Mouse (Mus musculus) small intestine, adult 2 months (tissue): Measurements from ENCODE around the gene Gucd1. TPM values are rescaled to one million over a fixed set of nuclear protein-coding genes. Genes with fewer than 3 reads are reported as not detected.
A peak's percentile ranks its signal among the peaks of the same experiment; 100 is the strongest.

Experiments
- H3K27ac ChIP-seq: fragments of 200-500 bp; 2 replicates; pipeline ENCODE4 v1.5.1; 2012; ENCODE audit warnings: low read depth, low read length, control low read depth, inconsistent platforms; ENCODE audit not compliant: insufficient read depth
- H3K27me3 ChIP-seq: fragments of 200-500 bp; 2 replicates; pipeline ENCODE4 v1.6.1; 2012; ENCODE audit warnings: mild to moderate bottlenecking, moderate library complexity, low read length, inconsistent platforms; ENCODE audit not compliant: control insufficient read depth, insufficient read depth
- H3K36me3 ChIP-seq: fragments of 200-500 bp; 2 replicates; pipeline ENCODE4 v1.6.1; 2012; ENCODE audit warnings: mild to moderate bottlenecking, low read length, control low read depth, inconsistent platforms; ENCODE audit not compliant: control insufficient read depth, insufficient read depth
- H3K4me1 ChIP-seq: fragments of 200-500 bp; 2 replicates; pipeline ENCODE4 v1.6.1; 2012; ENCODE audit warnings: low read length, inconsistent platforms, mixed read lengths; ENCODE audit not compliant: control insufficient read depth, insufficient read depth, insufficient read length
- H3K4me3 ChIP-seq: fragments of 200-500 bp; 2 replicates; pipeline ENCODE4 v1.5.1; 2012; ENCODE audit warnings: low read depth, mild to moderate bottlenecking, control low read depth, inconsistent platforms, low read length, moderate library complexity
- CTCF ChIP-seq: fragments of 200-500 bp; IDR thresholded peaks from 2 replicates; pipeline ENCODE4 v1.5.1; 2012; ENCODE audit warnings: low read depth, mild to moderate bottlenecking, control low read depth, inconsistent platforms, low read length, moderate library complexity, mixed read lengths; ENCODE audit not compliant: insufficient replicate concordance, insufficient read length; ENCODE audit errors: extremely low read depth
- POLR2A ChIP-seq: fragments of 200-500 bp; IDR thresholded peaks from 2 replicates; pipeline ENCODE4 v1.6.1; 2012; ENCODE audit warnings: low read depth, mild to moderate bottlenecking, control low read depth, inconsistent platforms, low read length, moderate library complexity
- WGBS: fragments of 180-500 bp; shearing (Covaris S2); methylation state at CpG from one replicate; pipeline ENCODE4 v1.1.7; 2018; 5-methylcytosine and 5-hydroxymethylcytosine counted together
- polyA plus RNA-seq: library from polyadenylated mRNA; depleted of rRNA; stranded (reverse); fragments of >200 nt; gene quantifications from 2 replicates; pipeline ENCODE4 v1.2.3, GENCODE M21; 2012

Gene Gucd1
- polyA plus RNA-seq, 1 experiment = 261 TPM

GRCm38 (mm10) chr10:75430633-75431032 is 87.1 kb downstream of the Gucd1 start:
- H3K4me3 ChIP-seq = no peak overlapping the region
- TF ChIP-seq CTCF = no peak
- no peak for TF ChIP-seq POLR2A
- H3K4me1 ChIP-seq = peaks cover 4% of the 10 kb centered on the region; the same call in 1 of the 2 replicates
- H3K27me3 ChIP-seq = no peaks in the 10 kb centered on the region
- 93% methylated on average over 6 of the region's 6 CpGs for WGBS
- no peak overlapping the region for H3K27ac ChIP-seq
- H3K36me3 ChIP-seq = no peaks in the 10 kb centered on the region

- Histone ChIP-seq H3K27ac (no peak overlapping the region), H3K27me3 (no peaks in the 10 kb centered on the region), H3K4me3 (no peak overlapping the region), H3K36me3 (no peaks in the 10 kb centered on the region), H3K4me1 (peaks cover 4% of the 10 kb centered on the region; the same call in 1 of the 2 replicates)
- TF ChIP-seq POLR2A (no peak), CTCF (no peak)
- 94% methylated on average over 5 of the region's 5 CpGs for WGBS
Observed at GRCm38 (mm10) chr10:75430147-75430537, 87.6 kb downstream of the Gucd1 start.

GRCm38 (mm10) chr10:75429522-75430146 is 88.1 kb downstream of the Gucd1 start:
- H3K4me1 ChIP-seq = peaks cover 4% of the 10 kb centered on the region; the same call in 1 of the 2 replicates
- peak overlapping the region; percentile 96 for H3K27ac ChIP-seq
- no peaks in the 10 kb centered on the region for H3K27me3 ChIP-seq
- no peaks in the 10 kb centered on the region for H3K36me3 ChIP-seq
- H3K4me3 ChIP-seq = no peak overlapping the region
- WGBS = 59% methylated on average over 7 of the region's 7 CpGs
- no peak for TF ChIP-seq CTCF
- TF ChIP-seq POLR2A = no peak

- Histone ChIP-seq H3K36me3 (no peaks in the 10 kb centered on the region), H3K27me3 (no peaks in the 10 kb centered on the region), H3K4me1 (peaks cover 4% of the 10 kb centered on the region; the same call in 1 of the 2 replicates), H3K27ac (peak overlapping the region; percentile 96), H3K4me3 (peak overlapping the region; percentile 56)
- 28% methylated on average over 6 of the region's 6 CpGs for WGBS
- TF ChIP-seq POLR2A = no peak
- TF ChIP-seq CTCF = no peak
Observed at GRCm38 (mm10) chr10:75429004-75429380, 88.8 kb downstream of the Gucd1 start.

GRCm38 (mm10) chr10:75428049-75429003 is 89.4 kb downstream of the Gucd1 start:
- no peak overlapping the region for H3K4me3 ChIP-seq
- H3K4me1 ChIP-seq = peaks cover 4% of the 10 kb centered on the region; the same call in 1 of the 2 replicates
- no peaks in the 10 kb centered on the region for H3K36me3 ChIP-seq
- WGBS = 65% methylated on average over 13 of the region's 13 CpGs
- TF ChIP-seq POLR2A (no peak), CTCF (no peak)
- H3K27me3 ChIP-seq = no peaks in the 10 kb centered on the region
- peak overlapping the region; percentile 96 for H3K27ac ChIP-seq

GRCm38 (mm10) chr10:75424498-75424901 is 93.3 kb downstream of the Gucd1 start:
- Histone ChIP-seq H3K4me3 (peak overlapping the region; percentile 23), H3K27ac (0 out of 2 replicates have a peak overlapping the region, but pooled peaks have one; percentile 10), H3K27me3 (no peaks in the 10 kb centered on the region), H3K36me3 (no peaks in the 10 kb centered on the region), H3K4me1 (no peaks in the 10 kb centered on the region; the same call in 1 of the 2 replicates)
- TF ChIP-seq POLR2A (no peak), CTCF (no peak)
- 13% methylated on average over 10 of the region's 10 CpGs for WGBS

- TF ChIP-seq CTCF = no peak
- TF ChIP-seq POLR2A = no peak
- no peaks in the 10 kb centered on the region for H3K36me3 ChIP-seq
- 67% methylated on average over 4 of the region's 4 CpGs for WGBS
- H3K4me1 ChIP-seq = peaks cover 2% of the 10 kb centered on the region; the same call in 1 of the 2 replicates
- no peak overlapping the region for H3K27ac ChIP-seq
- H3K27me3 ChIP-seq = no peaks in the 10 kb centered on the region
- no peak overlapping the region for H3K4me3 ChIP-seq
Observed at GRCm38 (mm10) chr10:75418747-75419146, 99.0 kb downstream of the Gucd1 start.
